Mouse (Mus musculus) thymus, postnatal 10 days (tissue): ENCODE results near the gene Atg16l2.

ENCODE experiments used
- DNase-seq, 2 experiments: peaks; one replicate each; pipeline ENCODE4 v3.0.0; 2021; ENCODE audit warnings: low spot score in 2 of 2

Gene Atg16l2

DNA sequence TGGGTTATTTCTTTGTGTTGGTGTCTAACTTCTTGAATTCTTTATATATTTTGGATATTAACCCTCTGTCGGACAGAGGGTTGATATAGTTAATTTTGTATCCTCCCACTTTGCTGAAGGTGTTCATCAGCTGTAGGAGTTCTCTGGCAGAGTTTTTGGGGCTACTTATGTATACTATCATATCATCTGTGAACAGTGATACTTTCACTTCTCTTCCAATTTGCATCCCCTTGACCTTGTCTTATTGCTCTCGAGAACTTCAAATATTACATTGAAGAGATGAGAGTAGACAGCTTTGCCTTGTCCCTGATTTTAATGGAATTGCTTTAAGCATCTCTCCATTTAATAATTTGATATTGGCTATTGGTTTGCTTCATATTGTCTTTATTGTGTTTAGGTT is 78.5 kb downstream of the Atg16l2 start:
- no peak for DNase-seq

DNA sequence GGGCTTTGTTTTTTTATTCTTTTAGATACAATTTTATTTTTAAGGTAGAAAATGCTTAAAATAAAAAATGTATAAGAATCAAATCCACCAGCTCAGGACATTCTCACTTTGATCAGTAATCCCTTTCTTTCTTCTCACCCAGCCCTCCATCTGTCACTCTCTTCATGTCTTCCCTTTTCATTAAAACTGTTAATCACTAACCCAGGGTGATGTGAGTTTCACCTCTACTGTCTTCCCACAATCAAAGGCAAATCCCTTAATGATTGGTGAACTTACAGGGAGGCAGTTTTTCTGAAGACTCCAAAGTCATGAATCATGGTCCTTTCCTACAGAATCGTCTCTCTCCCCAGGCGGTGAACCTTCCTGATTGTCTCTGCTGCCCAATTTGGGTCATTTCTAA is 85.3 kb downstream of the Atg16l2 start:
- DNase-seq, result no peak

DNA sequence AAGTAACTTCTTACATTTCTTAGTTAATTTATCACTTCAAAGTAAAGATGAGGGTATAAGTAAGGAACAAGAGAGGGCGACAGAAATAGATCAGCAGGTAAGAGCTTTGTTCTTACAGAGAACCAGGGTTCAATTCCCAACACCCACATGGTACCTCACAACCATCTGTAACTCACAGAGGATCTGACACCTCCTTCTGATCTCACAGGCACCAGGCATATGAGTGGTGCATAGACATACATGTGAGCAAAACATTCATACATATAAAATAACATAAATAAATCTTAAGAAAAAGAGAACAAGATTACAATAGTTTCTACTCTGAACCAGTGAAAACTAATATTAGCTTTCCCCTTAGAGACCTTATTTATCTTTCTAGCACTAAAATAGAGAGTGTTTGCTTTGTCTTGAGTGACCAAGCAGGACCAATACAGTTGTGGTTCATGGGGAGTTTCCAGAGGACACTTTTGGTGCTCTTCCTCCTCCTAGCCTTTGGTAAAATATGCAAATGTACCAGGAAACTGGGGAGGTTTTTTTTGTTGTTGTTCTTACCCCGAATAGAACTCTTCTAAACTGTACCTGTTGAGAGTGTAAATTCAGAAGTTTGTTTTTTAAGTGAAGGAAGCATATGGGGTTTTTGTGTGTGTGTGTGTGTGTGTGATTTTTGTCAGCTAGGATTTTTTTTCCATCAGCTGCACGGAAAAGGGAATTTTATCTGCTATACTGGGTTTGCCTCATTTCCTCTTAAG is 88.4 kb downstream of the Atg16l2 start:
- DNase-seq, result no peak
